Mouse (Mus musculus) monocyte, adult 5-6 weeks (primary cell): ENCODE measurements at regions not wholly inside any gene's neighbourhood (a gene's known extent, or its start where the extent isn't known, plus 50 kb on each side); places are given as distances from the start of the nearest gene placed in this dataset.

Source experiments
- ATAC-seq: fragments of 153-309, 156-312 bp; replicated peaks from 2 replicates; pipeline ENCODE4 v1.8.0; 2017; ENCODE audit warnings: mild to moderate bottlenecking; ENCODE audit not compliant: low TSS enrichment, insufficient number of reproducible peaks, severe bottlenecking, poor library complexity, low FRiP score

- ATAC-seq = no peak
Measured at GRCm38 (mm10) chr16:30720791-30721190, 121.3 kb downstream of the Fam43a start.

GRCm38 (mm10) chr16:30721223-30721622, 121.7 kb downstream of the Fam43a start:
- no peak for ATAC-seq

GRCm38 (mm10) chr16:30722372-30722771, 122.8 kb downstream of the Fam43a start:
- no peak for ATAC-seq

- ATAC-seq = no peak
Measured at GRCm38 (mm10) chr16:30724591-30724990, 125.1 kb downstream of the Fam43a start.

- ATAC-seq = no peak
Measured at GRCm38 (mm10) chr16:30732770-30733415, 133.4 kb downstream of the Fam43a start.

- ATAC-seq = no peak
Measured at GRCm38 (mm10) chr16:30733478-30733877, 134.0 kb downstream of the Fam43a start.

- ATAC-seq = no peak
Measured at GRCm38 (mm10) chr16:30735360-30735759, 135.8 kb downstream of the Fam43a start.

GRCm38 (mm10) chr16:30735969-30736368, 136.4 kb downstream of the Fam43a start:
- no peak for ATAC-seq

GRCm38 (mm10) chr16:30736662-30737326, 137.3 kb downstream of the Fam43a start:
- no peak for ATAC-seq

GRCm38 (mm10) chr16:30737524-30737923, 138.0 kb downstream of the Fam43a start:
- ATAC-seq = no peak

- ATAC-seq = no peak
Measured at GRCm38 (mm10) chr16:30739651-30740050, 140.1 kb downstream of the Fam43a start.

- no peak for ATAC-seq
Measured at GRCm38 (mm10) chr16:30741192-30741591, 141.7 kb downstream of the Fam43a start.

GRCm38 (mm10) chr16:30742474-30742873, 143.0 kb downstream of the Fam43a start:
- ATAC-seq = no peak

- ATAC-seq = no peak
Measured at GRCm38 (mm10) chr16:30743566-30743965, 144.0 kb downstream of the Fam43a start.

- no peak for ATAC-seq
Measured at GRCm38 (mm10) chr16:30744237-30744636, 144.7 kb downstream of the Fam43a start.

GRCm38 (mm10) chr16:30745598-30746181, 146.2 kb downstream of the Fam43a start:
- no peak for ATAC-seq

GRCm38 (mm10) chr16:30746211-30746610, 146.7 kb downstream of the Fam43a start:
- ATAC-seq = no peak

- ATAC-seq = no peak
Measured at GRCm38 (mm10) chr16:30749841-30750240, 150.3 kb downstream of the Fam43a start.

GRCm38 (mm10) chr16:30755771-30756170, 156.2 kb downstream of the Fam43a start:
- ATAC-seq = no peak

- no peak for ATAC-seq
Measured at GRCm38 (mm10) chr16:30756678-30757077, 157.2 kb downstream of the Fam43a start.
